Mouse (Mus musculus): ENCODE measurements around the gene Casp6.
A peak's percentile ranks its signal among the peaks of the same experiment; 100 is the strongest.

Gene Casp6

DNA sequence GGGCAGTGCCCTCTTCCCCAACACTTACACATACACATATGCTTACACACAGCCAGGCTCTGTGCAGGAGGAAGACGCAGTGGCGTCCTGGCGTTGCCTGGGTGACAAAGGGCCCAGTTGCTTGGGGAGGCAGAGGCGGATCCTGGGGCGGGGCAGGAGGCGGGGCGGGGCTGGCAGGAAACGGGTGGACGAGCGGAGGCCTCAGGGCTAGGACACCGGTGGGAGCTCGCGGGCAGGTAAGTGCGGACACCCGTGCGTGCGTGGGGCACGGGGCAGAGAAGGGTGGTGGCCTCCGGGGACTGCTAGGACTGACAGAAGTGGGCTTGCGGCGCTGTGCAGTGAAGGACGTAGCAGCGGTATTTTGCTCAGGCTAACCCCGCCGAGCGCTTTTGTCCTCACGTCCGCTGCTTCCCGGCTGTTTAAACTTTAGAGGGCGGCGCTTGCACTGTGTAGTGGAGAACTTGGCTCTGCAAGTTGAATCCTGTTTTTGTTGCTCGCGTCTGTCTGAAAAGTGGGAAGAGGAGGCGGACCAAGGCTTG is at the start of gene Casp6:
Casp6 (plus strand) TSS at position 155 of the 539 bp plus-strand sequence.
- peak; percentile 89 for DNase-seq (ENCODE audit: low read depth)

DNA sequence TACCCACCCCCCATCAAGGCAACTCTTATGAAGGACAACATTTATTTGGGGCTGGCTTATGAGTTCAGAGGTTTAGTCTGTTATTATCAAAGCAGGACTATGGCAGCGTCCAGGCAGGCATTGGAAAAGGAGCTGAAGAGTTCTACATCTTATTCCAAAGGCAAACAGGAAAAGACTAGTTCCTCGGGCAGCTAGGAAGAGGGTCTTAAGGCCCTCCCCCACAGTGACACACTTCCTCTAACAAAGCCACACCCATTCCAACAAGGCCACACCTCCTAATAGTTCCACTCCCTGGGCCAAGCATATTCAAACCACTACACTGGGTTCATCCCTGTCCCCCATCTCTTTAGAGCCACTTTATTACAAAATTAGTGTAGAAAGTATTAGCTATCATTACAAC is 38.6 kb upstream of the Casp6 start:
- DNase-seq (ENCODE audit: low read depth): no peak

GRCm38 (mm10) chr3:129863698-129864097 is 37.5 kb upstream of the Casp6 start:
- peak; percentile 66 for DNase-seq (ENCODE audit: low read depth)

DNA sequence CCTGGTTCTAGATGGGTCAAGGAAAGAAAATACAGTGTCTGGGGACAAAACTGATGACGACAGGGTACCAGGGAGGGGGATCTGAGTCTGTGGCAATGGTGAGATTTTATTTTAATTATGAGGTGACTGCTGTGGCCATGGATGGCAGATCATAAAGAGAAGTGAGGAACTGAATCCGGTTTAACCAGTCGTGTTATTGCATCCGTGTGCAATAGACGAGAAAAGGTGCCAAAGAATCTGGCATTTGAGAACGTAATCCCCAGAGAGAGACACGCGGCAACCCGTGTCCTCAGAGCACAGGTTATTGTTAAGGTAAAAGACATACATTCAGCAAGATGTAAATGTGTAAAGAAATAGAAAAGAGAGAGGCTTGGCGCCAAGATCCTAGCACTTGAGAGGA is 23.9 kb upstream of the Casp6 start:
- DNase-seq (ENCODE audit: low read depth): no peak

DNA sequence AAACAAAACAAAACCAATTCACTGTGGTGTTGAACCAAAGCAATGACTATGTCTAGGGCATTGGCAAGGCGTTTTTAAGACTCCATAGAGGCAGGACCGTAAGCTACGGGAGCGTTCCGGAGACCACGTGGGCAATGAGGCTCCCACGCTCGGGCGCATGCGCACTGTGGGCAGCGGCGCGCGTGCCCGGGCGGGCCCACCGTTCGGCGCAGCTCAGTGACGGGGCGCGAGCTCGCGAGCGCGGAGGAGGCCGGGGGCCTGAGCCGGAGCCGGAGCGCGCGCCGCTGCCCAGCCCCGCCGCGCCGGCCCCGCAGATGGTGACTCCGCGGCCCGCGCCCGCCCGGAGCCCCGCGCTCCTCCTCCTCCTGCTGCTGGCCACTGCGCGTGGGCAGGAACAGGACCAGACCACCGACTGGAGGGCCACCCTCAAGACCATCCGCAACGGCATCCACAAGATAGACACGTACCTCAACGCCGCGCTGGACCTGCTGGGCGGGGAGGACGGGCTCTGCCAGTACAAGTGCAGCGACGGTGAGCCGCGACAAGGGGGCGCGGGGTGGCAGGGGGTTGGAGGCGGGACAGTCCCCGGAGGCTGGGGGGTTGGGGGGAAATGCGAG is 22.7 kb upstream of the Casp6 start, which contains the start of gene Pla2g12a:
Pla2g12a (plus strand) TSS at position 202 of the 617 bp plus-strand sequence.
- peak; percentile 90 for DNase-seq (ENCODE audit: low read depth)

DNA sequence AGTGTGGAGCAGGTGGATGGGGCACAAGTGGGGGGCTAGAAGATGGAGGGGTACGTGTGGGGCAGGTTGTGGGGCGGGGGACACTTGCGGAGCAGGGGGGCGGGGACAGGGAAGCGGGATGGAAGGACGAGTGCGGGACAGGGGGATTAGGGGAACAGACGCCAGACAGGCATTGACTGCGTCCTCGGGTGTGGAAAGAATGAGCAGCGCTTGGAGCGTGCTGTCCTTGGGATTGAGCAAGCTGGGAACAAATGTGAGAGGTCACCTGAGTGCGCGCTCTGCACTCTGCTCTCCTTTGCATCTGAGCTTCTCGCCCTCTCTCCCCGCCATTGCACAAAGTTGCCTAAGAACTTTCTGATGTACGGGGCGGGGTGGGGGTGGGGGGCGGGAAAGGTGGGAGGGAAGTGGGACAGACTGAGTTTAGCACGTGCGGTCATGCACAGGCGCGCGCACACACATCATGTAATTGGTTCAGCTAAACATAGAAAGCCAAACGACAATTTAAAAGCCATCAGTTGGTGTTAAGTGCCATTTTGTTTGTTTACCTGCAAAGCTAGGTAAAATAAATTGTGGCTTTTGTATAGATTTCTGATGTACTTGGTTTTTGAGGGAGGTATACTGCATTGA is 22.0 kb upstream of the Casp6 start:
- peak; percentile 45 for DNase-seq (ENCODE audit: low read depth)

GRCm38 (mm10) chr3:129879913-129880312 is 21.3 kb upstream of the Casp6 start:
- DNase-seq (ENCODE audit: low read depth): no peak

DNA sequence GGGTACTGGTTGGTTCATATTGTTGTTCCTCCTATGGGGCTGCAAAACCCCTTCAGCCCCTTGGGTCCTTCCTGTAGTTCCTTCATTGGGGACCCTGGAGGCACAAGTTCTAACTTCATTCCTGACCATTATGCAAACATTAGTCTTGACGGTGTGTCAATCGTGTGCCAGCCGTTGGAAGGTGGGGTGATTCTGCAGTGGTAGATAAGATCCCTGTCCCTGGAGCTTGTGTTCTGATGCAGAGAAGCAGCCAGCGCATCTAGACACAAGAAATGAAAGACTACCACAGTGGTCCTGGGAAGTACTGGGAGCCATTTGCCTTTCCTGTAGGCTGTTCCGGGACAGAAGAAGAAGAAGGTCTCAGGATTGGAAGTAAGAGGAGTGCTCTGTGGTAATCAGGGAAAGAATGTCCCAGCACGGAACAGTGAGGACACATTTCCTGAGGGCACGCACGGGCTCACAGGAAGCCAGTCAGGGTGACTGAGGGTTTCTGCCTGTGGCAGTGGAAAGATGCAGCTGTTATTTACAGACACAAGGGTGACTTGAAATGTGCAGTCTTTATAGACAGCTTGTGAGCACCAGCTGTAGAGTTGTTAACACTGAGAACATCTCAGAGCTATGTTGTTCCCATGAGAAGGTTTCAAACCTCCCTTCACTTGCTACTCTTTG is 20.2 kb upstream of the Casp6 start:
- no peak for DNase-seq (ENCODE audit: low read depth)

DNA sequence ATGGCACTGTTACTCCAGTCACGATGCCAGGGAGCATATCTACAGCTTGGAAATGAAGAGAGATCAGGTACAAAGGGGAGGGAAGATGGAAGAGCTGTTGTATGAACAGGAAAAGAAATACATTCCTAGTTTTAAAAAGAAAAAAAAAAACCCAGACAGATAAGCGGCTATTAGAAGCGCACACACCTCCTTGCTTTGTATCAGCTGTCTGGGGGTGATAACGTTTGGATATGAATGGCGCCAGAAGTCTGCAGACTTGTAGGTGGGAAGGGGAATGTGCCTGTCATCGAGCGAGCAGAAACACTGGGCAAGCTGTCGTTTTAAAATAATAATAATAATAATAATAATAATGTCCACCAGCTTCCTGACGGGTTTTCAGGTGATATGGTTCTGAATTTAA is 15.6 kb upstream of the Casp6 start:
- DNase-seq (ENCODE audit: low read depth): no peak

DNA sequence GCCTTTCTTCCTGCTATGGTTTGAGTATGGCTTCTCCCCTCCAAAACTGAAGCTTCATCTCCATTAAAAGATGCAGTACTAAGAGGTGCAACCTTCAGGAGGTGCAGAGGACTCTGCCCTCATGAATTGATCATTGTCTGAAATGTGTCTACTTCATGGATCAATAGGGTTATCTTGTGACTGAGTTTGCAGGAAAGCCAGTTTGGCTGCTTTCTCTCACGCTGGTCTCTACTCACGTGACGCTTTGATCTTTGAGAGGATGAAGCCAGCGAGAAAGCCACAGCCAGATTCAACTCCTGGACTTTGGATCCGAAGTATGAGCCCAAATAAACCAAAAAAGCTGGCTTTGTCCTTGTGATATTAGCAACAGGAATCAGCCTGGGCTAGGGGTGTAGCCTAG is 14.8 kb upstream of the Casp6 start:
- no peak for DNase-seq (ENCODE audit: low read depth)

DNA sequence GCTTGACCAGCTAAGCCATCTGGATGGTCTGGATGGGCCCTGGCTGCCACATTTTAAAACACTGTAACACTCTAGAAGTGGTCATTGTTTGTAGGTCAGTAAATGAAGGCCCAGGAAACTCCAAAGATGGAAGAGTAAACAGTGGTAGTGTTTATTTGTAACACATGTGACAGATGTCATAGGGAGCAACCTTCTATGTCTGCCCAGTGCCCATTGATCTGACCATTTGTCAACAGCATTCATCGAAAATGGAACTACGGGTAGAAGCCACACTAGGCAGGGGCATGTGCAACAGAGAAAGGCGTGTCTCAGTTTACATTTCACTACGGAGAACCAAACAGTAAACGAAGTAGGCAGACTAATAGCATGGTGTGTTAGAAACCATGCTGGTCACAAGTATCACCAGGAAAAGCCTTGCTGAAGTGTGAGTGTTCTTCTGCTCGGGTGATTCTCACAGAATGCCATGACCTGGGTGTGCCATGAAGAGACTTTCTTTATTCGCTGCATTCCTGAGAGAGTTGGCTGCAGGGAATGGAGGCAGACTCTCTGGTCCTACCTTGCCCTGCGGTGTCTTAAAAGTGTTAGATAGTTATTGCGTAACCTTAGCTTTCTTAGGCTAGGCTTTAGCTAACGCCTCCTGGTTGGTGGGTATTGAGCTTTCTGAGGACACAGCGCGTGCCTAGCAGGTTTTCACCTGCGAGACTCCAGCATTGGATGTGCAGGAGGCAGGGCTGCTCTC is 13.3 kb upstream of the Casp6 start:
- no peak for DNase-seq (ENCODE audit: low read depth)

DNA sequence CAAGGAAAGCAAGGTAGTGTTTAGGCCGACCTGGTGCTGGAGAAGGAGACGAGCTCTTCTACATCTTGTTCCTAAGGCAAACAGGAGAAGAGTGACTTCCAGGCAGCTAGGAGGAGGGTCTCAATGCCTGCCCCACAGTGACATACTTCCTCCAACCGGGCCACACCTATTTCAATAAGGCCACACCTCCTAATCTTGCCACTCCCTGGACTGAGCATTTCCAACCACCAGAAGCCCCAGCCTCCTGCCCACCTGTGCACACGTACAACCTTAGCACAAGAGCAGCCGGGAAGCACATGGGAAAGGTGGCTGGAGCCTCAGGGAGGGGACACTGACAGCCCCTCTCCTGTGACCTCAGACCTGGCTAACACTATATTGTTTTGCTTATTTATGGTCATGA is 9.2 kb upstream of the Casp6 start:
- DNase-seq (ENCODE audit: low read depth): no peak

GRCm38 (mm10) chr3:129893143-129893542 is 8.1 kb upstream of the Casp6 start:
- DNase-seq (ENCODE audit: low read depth): no peak

DNA sequence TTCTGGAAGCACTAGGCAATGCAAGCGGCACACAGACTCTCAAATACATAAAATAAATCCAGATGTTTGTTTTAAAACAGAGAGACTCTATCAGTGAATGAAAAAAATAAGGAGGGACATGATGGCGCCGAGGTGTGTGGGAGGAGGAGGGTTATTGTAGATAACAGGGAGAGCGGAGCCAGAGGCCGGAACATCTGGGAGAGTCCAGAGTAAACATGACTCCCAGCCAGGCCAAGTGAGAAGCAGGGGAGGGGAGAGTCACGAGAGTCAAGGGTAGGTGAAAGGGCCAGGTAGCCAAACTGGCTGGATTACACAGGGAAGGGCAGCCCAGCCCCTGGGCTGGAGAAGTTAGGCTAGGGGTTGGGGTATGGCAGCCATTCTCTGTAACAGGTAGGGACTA is 4.6 kb upstream of the Casp6 start:
- no peak for DNase-seq (ENCODE audit: low read depth)

DNA sequence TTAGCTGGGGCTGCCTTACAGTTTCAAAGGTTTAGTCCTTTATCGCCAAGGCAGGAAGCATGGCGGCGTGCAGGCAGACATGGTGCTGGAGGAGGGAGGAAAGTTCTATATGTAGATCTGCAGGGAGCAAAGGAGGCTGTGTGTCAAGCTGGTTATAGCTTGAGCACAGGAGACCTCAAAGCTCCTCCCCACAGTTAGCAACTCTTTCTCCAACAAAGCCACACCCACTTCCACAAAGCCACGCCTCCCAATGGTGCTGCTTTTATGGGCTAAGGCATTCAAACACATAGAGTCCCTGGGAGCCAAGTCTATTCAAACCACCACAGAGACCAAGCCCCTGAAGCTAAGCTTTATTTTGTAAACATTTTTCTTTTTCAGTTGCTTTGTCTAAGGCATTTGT is 2.3 kb upstream of the Casp6 start:
- peak; percentile 42 for DNase-seq (ENCODE audit: low read depth)

- DNase-seq (ENCODE audit: low read depth): no peak
Measured at GRCm38 (mm10) chr3:129903369-129903768, 2.1 kb downstream of the Casp6 start.

DNA sequence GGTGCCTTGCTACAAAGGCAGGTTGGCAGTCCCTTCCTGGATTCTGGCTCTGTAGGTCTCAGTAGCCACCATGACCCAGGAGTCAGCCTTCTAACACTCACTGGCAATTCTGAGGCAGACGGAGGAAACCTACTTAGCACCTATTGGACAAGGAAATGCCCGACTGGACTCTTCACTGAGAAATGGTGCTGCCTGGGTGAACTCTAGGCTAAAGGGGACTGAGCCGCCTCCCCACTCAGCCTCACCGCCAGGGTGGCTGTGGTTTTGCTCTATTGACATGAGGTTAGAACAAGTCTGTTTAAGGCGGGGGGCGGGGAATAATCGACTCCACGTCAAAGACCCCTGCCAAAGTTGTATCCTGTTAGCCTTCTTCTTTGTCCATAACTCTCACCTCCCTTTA is 2.6 kb downstream of the Casp6 start:
- DNase-seq (ENCODE audit: low read depth): no peak

GRCm38 (mm10) chr3:129904381-129905132 is 3.3 kb downstream of the Casp6 start:
- no peak for DNase-seq (ENCODE audit: low read depth)

DNA sequence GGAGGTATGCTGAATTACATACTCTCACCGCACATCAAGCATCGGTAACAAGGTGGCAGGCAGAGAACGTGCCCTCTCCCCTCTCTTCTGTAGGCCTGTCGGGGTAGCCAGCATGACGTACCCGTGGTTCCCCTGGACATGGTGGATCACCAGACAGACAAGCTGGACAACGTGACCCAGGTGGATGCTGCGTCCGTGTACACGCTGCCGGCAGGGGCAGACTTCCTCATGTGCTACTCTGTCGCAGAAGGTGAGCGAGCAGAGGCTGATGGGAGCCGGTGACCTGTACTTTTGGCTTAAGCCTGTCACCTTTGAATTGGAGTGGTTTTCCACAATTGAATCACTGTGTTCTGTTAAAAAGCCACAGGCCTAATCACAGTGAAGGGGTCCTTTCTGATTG is 10.8 kb downstream of the Casp6 start:
- no peak for DNase-seq (ENCODE audit: low read depth)

DNA sequence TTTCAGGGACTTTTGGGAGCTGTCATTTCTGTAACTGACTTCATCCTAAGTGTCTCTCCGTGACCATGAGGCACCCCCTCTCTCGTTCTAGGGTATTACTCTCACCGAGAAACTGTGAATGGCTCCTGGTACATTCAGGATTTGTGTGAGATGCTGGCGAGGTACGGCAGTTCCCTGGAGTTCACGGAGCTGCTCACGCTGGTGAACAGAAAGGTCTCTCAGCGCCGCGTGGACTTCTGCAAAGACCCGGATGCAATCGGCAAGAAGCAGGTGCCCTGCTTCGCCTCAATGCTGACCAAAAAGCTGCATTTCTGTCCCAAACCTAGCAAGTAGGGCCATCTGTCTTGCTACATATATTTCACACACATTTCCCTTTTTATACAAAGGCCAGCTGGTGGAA is 12.0 kb downstream of the Casp6 start:
- no peak for DNase-seq (ENCODE audit: low read depth)

GRCm38 (mm10) chr3:129917424-129917823 is 16.2 kb downstream of the Casp6 start:
- DNase-seq (ENCODE audit: low read depth): no peak

GRCm38 (mm10) chr3:129918434-129918833 is 17.2 kb downstream of the Casp6 start:
- peak; percentile 67 for DNase-seq (ENCODE audit: low read depth)

Data from induced T-regulatory cell, adult 2 months (primary cell).